Mouse (Mus musculus): Measurements from ENCODE around the gene Cyp2s1. TPM values are rescaled to one million over a fixed set of nuclear protein-coding genes. Genes with fewer than 3 reads are reported as not detected.
A peak's percentile ranks its signal among the peaks of the same experiment; 100 is the strongest.

Gene Cyp2s1
- polyA plus RNA-seq, 1 experiment from 2014 or later, result 35.9 TPM

DNA sequence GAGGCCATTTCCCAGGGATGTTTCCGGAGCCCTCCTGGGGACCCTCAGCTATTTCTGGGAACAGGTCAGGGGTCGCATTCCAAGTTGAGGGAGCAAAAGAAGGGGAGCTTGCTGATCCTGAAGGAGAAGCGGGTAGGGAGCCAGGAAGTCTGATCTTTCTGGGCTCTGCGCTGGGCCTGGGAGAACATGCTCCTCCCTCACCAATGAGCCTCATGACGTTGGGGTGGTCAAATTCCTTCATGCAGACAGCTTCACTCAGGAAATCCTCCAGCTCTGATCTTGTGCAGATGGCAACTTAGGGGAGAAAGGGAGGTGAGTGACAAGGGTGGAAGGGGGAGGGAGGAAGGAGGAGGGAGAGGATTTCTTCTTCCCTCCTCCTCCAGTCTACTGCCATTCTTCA lies 52.5 kb downstream of the Cyp2s1 start:
- H3K4me2 ChIP-seq (replicated peaks), result no peak overlapping the region
- WGBS, result 49% methylated on average over 5 of the region's 5 CpGs
- peak overlapping the region; percentile 28; the same call in 1 of the 2 replicates for H3K27ac ChIP-seq
- no peak overlapping the region for H3K9ac ChIP-seq
- H3K4me1 ChIP-seq (replicated peaks), result no peaks in the 10 kb centered on the region
- H3K4me3 ChIP-seq (replicated peaks), result no peak overlapping the region
- H3K27me3 ChIP-seq (replicated peaks), result no peaks in the 10 kb centered on the region
- H3K36me3 ChIP-seq, result peaks cover 21% of the 10 kb centered on the region; the same call in 1 of the 2 replicates
- peak; percentile 46; the same call in 1 of the 2 replicates for ATAC-seq
- H3K9me3 ChIP-seq, result no peaks in the 10 kb centered on the region

DNA sequence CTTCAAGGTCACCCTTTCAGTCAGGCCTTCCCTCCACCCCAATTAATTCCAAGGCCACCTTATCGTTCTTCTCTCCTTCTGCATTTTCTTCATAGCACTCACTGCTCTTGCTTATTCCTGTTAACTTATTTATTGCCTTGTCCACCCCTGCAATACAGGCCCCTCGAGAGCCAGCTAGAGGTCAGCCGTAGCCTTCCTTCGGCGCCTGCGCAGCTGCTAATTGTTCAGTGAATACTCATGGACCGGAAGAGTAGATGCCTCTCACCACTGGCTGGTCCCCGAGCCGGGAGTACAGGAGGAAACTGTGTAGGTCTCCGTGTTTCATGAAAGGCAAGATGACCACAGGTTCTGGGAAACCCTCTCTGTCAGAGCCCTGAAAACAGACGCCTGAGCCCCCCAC lies 53.0 kb downstream of the Cyp2s1 start:
- H3K36me3 ChIP-seq, result peaks cover 19% of the 10 kb centered on the region
- no peaks in the 10 kb centered on the region for H3K9me3 ChIP-seq
- H3K4me3 ChIP-seq (replicated peaks), result no peak overlapping the region
- H3K27ac ChIP-seq, result peak overlapping the region; percentile 28; the same call in 1 of the 2 replicates
- no peak for ATAC-seq
- H3K27me3 ChIP-seq (replicated peaks), result no peaks in the 10 kb centered on the region
- WGBS, result 54% methylated on average over 11 of the region's 11 CpGs
- H3K4me1 ChIP-seq (replicated peaks), result no peaks in the 10 kb centered on the region
- H3K9ac ChIP-seq, result no peak overlapping the region
- H3K4me2 ChIP-seq (replicated peaks), result no peak overlapping the region

DNA sequence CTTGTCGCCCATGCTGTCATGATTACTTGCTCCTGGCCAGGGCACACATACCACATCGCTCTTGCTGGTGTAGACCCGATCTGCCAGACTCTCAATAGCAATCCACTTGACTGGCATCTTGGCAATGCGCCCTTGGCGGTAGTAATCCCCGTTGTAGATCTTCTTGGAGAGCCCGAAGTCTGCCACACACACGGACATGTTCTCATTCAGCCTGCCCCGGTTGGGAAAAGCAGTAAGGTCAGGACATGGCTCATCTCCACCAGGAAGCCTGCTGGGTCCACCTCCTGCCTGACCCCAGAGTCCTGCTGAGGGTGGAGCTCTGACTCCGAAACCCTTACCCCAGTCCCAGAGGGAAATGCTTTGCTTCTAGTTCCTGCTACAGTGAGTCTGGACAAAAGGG lies 55.4 kb downstream of the Cyp2s1 start:
- Histone ChIP-seq H3K27ac (no peak overlapping the region), H3K4me1 (replicated peaks) (no peaks in the 10 kb centered on the region), H3K9me3 (no peaks in the 10 kb centered on the region), H3K9ac (no peak overlapping the region), H3K36me3 (peaks cover 10% of the 10 kb centered on the region), H3K27me3 (replicated peaks) (no peaks in the 10 kb centered on the region), H3K4me2 (replicated peaks) (no peak overlapping the region), H3K4me3 (replicated peaks) (no peak overlapping the region)
- 74% methylated on average over 10 of the region's 10 CpGs for WGBS
- no peak for ATAC-seq

DNA sequence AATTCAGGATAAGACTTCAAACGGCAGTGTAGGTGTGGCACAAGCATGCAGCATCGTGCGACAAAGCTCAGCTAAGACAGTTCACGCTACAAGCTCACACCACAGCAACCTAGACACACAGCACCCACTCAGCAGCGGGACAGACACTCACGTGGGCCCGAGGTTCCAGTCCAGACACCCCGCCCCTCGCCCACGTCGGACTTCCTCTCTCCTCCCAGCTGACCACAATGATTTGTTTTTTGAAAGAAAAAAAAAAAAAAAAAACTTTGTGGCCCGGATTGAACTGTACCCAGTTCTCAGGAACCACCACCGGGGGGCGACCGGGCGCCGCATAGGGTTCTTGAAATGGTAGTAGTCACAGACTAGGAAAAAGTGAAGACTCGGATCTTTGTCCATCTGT lies 60.7 kb downstream of the Cyp2s1 start:
- peak overlapping the region; percentile 87 for H3K4me2 ChIP-seq (replicated peaks)
- peak; percentile 35 for ATAC-seq
- peaks cover 9% of the 10 kb centered on the region for H3K36me3 ChIP-seq
- H3K9ac ChIP-seq, result peak overlapping the region; percentile 17; the same call in 1 of the 2 replicates
- H3K4me3 ChIP-seq (replicated peaks), result peak overlapping the region; percentile 77
- H3K4me1 ChIP-seq (replicated peaks), result peaks cover 16% of the 10 kb centered on the region; the same call in 1 of the 2 replicates
- H3K27me3 ChIP-seq (replicated peaks), result no peaks in the 10 kb centered on the region
- H3K27ac ChIP-seq, result peak overlapping the region; percentile 98
- under 1% methylated on average over 18 of the region's 18 CpGs for WGBS
- H3K9me3 ChIP-seq, result no peaks in the 10 kb centered on the region

DNA sequence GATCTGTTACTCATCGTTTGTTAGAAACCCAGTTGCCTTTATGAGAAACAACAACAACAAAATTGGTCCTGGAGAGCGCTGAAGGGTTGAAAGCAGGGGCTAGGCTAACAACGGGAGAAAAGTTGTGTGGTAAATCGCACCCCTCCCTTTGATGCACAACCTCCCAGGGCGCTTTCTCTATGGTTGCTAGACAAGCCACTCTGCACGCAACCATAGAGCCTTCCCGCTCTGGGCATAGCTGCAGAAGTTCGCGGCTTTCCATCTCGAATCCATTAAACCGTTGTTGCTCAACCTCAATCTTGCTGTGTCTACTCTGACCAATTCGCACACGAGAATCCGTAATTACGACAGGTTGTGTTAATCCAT lies 61.3 kb downstream of the Cyp2s1 start:
- Histone ChIP-seq H3K9me3 (no peaks in the 10 kb centered on the region), H3K9ac (peak overlapping the region; percentile 17), H3K4me3 (replicated peaks) (peak overlapping the region; percentile 77), H3K4me1 (replicated peaks) (peaks cover 16% of the 10 kb centered on the region; the same call in 1 of the 2 replicates), H3K27me3 (replicated peaks) (no peaks in the 10 kb centered on the region), H3K27ac (peak overlapping the region; percentile 98), H3K4me2 (replicated peaks) (peak overlapping the region; percentile 87), H3K36me3 (peaks cover 12% of the 10 kb centered on the region)
- ATAC-seq, result peak; percentile 63
- 0% methylated on average over 15 of the region's 15 CpGs for WGBS

DNA sequence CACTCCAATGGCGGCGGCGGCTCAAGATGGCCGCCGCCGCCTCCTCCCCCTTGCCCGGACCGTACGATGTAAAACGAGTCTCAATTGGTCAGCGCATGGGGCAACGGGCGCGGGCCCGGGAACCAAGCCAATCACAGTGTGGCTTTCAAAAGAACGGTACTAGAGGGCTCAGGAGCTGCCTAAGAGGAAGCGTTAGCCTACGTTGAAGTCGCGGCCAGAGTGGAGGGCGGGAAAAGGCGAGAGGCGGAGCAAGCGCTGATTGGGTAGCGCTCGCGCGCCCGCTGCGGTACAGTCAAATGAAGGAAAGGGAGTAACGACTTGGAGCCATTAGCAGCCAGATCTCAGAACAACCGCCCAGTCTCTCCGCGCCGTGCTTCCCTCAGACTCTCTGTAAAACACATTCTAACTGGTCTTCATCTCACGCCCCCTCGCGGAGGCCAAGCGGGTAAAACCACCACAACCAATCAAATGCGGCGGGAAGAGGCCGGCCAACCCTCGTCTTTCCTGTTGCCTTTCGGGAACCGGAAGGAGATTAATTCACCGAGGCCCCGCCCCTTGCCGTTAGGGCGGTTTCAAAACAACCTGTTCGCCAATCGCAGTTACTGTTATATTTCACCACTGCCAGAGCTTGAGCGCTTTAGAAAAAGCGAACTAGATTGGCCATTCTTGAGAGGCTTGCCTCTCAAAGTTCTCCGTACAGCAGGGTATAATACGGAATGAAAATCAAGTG lies 61.8 kb downstream of the Cyp2s1 start, which contains the start of gene Hnrnpul1:
Gene Hnrnpul1, minus strand, starts transcription at position 20 of the 730 bp plus-strand sequence.
- H3K9ac ChIP-seq, result peak within 1 kb of the TSS; percentile 92
- H3K4me3 ChIP-seq (replicated peaks), result peak within 1 kb of the TSS; percentile 77
- H3K4me1 ChIP-seq (replicated peaks), result peaks cover 16% of the 10 kb centered on the region; the same call in 1 of the 2 replicates
- H3K27ac ChIP-seq, result peak within 1 kb of the TSS; percentile 98
- H3K27me3 ChIP-seq (replicated peaks), result no peaks in the 10 kb centered on the region
- peak within 1 kb of the TSS; percentile 87 for H3K4me2 ChIP-seq (replicated peaks)
- no peaks in the 10 kb centered on the region for H3K9me3 ChIP-seq
- peaks cover 15% of the 10 kb centered on the region for H3K36me3 ChIP-seq
- WGBS, result under 1% methylated on average over 55 of the region's 55 CpGs
- peak; percentile 95 for ATAC-seq

DNA sequence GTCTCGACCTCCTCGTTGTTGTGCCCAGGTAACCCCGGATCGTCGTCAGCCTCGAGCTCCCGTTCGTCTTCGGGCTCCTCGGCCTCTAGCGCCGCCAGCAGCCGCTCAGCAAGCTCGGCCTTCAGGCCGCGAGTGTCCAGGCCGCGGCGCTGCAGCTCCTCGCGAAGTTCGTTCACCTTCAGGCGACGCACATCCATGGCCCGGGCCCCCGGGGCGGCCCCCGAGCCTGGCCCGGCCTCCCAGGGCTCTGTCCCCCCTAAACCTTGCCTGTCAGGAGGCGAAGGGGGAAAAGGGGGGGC lies 62.3 kb downstream of the Cyp2s1 start:
- H3K36me3 ChIP-seq, result peaks cover 20% of the 10 kb centered on the region
- peak overlapping the region; percentile 92 for H3K9ac ChIP-seq
- WGBS, result 1% methylated on average over 30 of the region's 30 CpGs
- peaks cover 16% of the 10 kb centered on the region; the same call in 1 of the 2 replicates for H3K4me1 ChIP-seq (replicated peaks)
- H3K27ac ChIP-seq, result peak overlapping the region; percentile 98
- H3K27me3 ChIP-seq (replicated peaks), result no peaks in the 10 kb centered on the region
- ATAC-seq, result no peak
- peak overlapping the region; percentile 79; the same call in 1 of the 2 replicates for H3K4me2 ChIP-seq (replicated peaks)
- H3K4me3 ChIP-seq (replicated peaks), result peak overlapping the region; percentile 77
- H3K9me3 ChIP-seq, result no peaks in the 10 kb centered on the region

DNA sequence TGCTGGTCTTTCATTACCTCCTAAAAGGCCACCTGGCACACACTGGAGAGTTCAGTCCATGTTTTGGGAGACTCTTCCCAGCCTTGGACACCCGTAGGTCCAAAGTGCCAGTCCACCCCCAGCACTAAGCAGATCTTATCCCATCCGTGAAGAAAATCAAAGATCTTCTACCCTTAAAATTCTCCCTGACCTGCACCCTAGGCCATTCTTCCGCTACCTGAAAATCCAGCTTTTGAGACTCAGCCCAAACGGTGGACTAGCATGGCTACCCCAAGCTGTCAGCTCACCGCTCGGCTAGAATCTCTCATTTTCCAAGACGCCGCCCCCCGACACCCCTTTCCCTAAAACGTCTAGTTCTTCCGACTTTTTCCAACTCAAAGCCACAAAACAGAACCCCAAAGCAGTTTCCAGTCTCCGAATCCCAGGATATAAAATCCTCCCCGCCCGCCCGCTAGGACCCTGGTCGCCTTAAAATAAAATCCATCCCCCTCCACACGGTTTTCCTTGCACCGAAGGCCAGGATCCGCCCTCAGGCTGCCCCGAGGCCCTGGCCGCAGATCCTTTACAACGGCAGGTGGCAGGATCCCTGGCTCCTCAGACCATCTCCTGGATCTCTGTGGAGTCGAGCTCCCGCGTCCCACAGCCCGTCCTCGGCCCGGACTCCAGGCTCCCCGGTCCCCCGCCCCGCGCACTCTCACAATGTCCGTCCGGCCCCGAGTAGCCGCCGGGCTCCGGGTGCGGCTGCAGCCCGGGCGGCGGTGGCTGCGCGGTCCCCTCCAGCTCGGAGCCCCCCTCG lies 62.9 kb downstream of the Cyp2s1 start:
- Histone ChIP-seq H3K36me3 (peaks cover 21% of the 10 kb centered on the region), H3K9me3 (no peaks in the 10 kb centered on the region), H3K27me3 (replicated peaks) (no peaks in the 10 kb centered on the region), H3K4me3 (replicated peaks) (peak overlapping the region; percentile 77), H3K27ac (peak overlapping the region; percentile 98), H3K9ac (peak overlapping the region; percentile 92), H3K4me2 (replicated peaks) (peak overlapping the region; percentile 79), H3K4me1 (replicated peaks) (peaks cover 16% of the 10 kb centered on the region; the same call in 1 of the 2 replicates)
- under 1% methylated on average over 46 of the region's 46 CpGs for WGBS
- peak; percentile 8 for ATAC-seq

DNA sequence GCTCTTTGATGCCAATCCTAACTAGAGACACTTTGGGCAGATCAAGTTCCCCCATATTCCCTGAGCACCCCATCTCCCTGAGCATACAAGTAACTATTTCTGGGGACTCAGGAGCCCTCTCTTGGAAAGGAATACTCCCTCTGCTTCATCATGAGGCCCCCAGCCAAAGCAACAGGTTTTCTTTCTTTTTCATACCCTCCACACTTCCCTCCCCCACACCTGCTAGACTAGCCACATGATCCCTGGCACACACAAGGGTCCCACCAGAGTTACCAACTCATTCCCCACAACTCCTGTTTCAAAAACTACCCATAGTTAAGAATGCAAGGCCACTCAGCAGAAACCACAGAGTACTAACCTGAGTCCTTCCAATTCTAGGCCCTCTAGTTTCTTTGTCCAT lies 63.6 kb downstream of the Cyp2s1 start:
- no peaks in the 10 kb centered on the region for H3K9me3 ChIP-seq
- H3K27me3 ChIP-seq (replicated peaks), result no peaks in the 10 kb centered on the region
- no peak for ATAC-seq
- peak overlapping the region; percentile 79 for H3K4me2 ChIP-seq (replicated peaks)
- peak overlapping the region; percentile 92 for H3K9ac ChIP-seq
- H3K4me1 ChIP-seq (replicated peaks), result peaks cover 16% of the 10 kb centered on the region; the same call in 1 of the 2 replicates
- H3K36me3 ChIP-seq, result peaks cover 22% of the 10 kb centered on the region
- H3K4me3 ChIP-seq (replicated peaks), result peak overlapping the region; percentile 77
- H3K27ac ChIP-seq, result peak overlapping the region; percentile 98; the same call in 1 of the 2 replicates

Other genes starting within 250 kb of the Cyp2s1 start
- gene Erich4, start 201.0 kb downstream of the Cyp2s1 start, polyA plus RNA-seq (2015; fragmentation: Nextera tagmentation; extraction: Ambion mirVana), result 13.3 and 19.0 TPM in 2 replicates
- gene Dmac2, start 197.5 kb downstream of the Cyp2s1 start, polyA plus RNA-seq (2015; fragmentation: Nextera tagmentation; extraction: Ambion mirVana), result 38.4 and 43.4 TPM in 2 replicates
- 7.1 and 8.6 TPM in 2 replicates for gene B3gnt8, start 190.3 kb downstream of the Cyp2s1 start, polyA plus RNA-seq (2015; fragmentation: Nextera tagmentation; extraction: Ambion mirVana)
- 44.7 and 49.2 TPM in 2 replicates for gene Bckdha, start 157.9 kb downstream of the Cyp2s1 start, polyA plus RNA-seq (2015; fragmentation: Nextera tagmentation; extraction: Ambion mirVana)
- gene Exosc5, start 157.7 kb downstream of the Cyp2s1 start, polyA plus RNA-seq (2015; fragmentation: Nextera tagmentation; extraction: Ambion mirVana), result 80.5 and 87.7 TPM in 2 replicates
- 1.9 and 2.4 TPM in 2 replicates for gene Tmem91, start 141.7 kb downstream of the Cyp2s1 start, polyA plus RNA-seq (2015; fragmentation: Nextera tagmentation; extraction: Ambion mirVana)
- 22.4 and 23.7 TPM in 2 replicates for gene B9d2, start 136.1 kb downstream of the Cyp2s1 start, polyA plus RNA-seq (2015; fragmentation: Nextera tagmentation; extraction: Ambion mirVana)
- 2.3 and 2.5 TPM in 2 replicates for gene Tgfb1, start 129.9 kb downstream of the Cyp2s1 start, polyA plus RNA-seq (2015; fragmentation: Nextera tagmentation; extraction: Ambion mirVana)
- gene Ccdc97, start 97.8 kb downstream of the Cyp2s1 start, polyA plus RNA-seq (2015; fragmentation: Nextera tagmentation; extraction: Ambion mirVana), result 18.5 and 19.3 TPM in 2 replicates
- 43.9 and 51.5 TPM in 2 replicates for gene Hnrnpul1, start 62.2 kb downstream of the Cyp2s1 start, polyA plus RNA-seq (2015; fragmentation: Nextera tagmentation; extraction: Ambion mirVana)
- 69.8 and 71.5 TPM in 2 replicates for gene Axl, start 28.2 kb downstream of the Cyp2s1 start, polyA plus RNA-seq (2015; fragmentation: Nextera tagmentation; extraction: Ambion mirVana)
- gene Cyp2b10, start 80.7 kb upstream of the Cyp2s1 start, polyA plus RNA-seq (2015; fragmentation: Nextera tagmentation; extraction: Ambion mirVana), result not detected in 2 replicates
- not detected in 2 replicates for gene Cyp2b13, start 244.6 kb upstream of the Cyp2s1 start, polyA plus RNA-seq (2015; fragmentation: Nextera tagmentation; extraction: Ambion mirVana)

Measured in intestine, embryonic 15.5 days (tissue).